Mouse (Mus musculus): ENCODE results near the gene Cenpb.

Gene Cenpb

DNA sequence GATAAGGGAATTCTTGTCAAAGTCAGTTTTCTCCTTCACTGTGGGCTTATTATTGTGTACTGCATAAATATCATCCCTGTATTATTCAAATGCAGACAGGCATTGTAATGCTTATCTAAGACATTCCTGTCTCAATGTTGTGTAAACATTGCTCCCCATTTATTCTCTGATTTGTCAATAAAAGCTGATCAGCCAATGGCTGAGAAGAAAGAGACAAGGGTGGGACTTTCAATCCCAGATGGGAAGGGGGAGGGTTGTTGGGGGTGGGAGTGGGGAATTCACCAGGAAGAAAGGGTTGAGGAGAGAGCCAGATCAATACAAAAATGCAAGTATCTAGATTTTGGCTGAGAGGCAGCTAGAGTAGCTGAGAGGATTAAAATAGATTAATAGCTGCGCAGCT lies 11.0 kb downstream of the Cenpb start:
- in situ Hi-C loops (cut with MboI; ENCODE audit: low sequenced_read_pairs): no loop called here

DNA sequence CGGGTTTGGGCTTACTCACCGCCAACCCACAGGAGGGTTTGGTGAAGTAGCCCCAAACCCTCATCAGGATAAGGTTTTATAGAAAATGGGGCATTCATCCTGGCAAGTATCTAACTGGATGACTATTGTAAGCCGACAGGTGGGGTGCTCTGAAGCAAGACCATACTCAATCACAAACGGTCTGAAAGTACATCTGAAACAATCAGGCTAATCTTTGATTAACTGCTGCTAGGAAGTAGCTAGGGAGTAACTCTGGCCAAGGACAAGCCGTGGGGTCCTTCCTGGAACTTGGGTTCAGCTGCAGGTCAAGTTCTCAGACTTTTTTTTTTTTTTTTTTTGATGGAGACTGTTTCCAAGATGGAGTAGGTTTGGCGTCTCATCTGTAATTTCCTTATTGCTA lies 11.9 kb downstream of the Cenpb start:
- in situ Hi-C loops (cut with MboI; ENCODE audit: low sequenced_read_pairs): no loop called here

DNA sequence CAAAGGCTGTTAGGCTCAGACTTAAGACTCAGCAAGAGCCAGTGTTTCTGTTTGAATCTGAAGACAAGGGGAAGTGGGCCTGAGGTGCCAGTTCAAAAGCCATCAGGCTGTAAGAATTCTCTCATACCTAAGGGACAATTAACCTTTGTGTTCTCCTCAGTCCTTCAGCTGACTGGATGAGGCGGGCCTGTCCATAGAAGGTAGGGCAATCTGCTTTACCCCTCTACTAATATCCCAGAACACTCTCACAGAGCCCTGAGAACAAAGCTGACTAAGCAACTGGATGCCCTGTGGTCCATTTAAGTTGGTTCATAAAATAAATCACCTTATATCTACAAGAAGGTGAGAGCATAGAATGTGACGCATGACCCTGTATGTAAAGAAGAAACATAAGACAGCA lies 13.7 kb downstream of the Cenpb start:
- in situ Hi-C loops (cut with MboI; ENCODE audit: low sequenced_read_pairs): no loop called here

DNA sequence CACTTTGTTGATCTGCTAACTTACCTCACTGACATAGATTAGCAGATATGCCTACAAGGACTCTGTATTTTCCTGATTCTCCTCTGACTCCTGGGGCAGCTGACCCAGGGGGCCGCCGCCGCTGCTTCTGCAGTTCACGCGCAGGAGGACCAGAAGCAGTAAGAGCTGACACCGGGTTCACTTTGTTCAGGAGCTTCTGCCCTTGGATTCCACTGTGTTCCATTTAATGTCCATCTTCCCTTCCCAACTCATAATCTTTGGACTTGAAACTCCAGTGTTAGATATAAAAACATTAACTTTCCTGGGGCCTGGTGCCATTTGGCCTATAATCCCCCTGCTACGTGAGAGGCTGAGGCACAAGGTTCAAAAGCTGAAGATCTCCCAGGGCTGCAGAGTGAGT lies 15.9 kb downstream of the Cenpb start:
- in situ Hi-C loops (cut with MboI; ENCODE audit: low sequenced_read_pairs): no loop called here

DNA sequence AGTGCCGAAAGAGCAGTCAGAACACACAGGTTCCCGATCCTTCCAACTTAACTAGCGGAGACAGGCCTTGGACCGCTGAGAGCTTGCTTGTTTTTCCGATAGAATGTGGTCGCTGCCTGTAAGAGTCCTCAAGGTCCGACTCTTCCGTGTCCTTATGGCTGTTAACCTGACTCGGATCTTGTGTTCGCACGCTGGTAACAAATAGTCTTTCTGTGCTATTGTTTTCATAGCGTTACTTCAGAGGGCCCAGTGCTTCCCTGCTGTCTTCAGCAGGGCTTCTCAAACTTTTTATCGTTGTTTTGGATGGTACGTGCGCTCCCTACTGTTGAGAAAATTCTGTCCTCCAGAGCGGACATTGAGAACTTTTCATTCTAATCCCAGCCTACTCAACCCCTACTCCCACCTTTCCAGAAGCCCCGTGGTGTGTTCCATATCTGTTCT lies 19.2 kb downstream of the Cenpb start:
- in situ Hi-C loops (cut with MboI; ENCODE audit: low sequenced_read_pairs): no loop called here

DNA sequence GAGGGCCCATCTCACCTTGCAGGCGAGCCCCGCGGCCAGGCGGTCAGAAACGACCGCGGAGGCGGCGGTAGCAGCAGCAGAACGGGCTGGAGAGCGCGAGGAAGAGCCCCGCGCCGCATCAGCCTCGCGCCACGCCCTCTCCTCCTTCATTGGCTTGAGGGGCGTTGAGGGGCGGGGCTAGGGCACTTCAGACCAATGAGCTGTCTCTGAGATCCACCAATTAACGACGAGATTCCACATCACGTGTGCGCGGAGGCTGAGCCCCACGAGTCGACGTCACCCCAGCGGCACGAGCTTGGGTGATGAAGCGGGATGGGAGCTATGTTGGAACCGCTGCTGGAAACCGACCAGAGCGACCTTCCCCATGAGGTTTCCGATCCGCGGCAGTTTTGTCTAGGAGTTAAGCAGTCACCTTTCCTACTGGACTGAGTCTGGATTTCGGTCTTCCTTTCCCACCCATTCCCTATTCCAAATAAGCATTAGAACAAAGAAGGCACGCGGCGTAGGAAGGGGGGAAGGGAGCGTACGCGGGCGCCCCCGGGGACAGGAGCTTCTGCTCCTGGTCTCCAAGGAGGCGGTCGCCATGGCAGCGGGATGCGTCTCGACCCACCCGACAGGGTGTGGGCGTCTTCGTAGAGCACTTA lies 19.8 kb downstream of the Cenpb start, which contains the start of gene 1700037H04Rik:
TSS of gene 1700037H04Rik (minus strand) at position 144 of the 644 bp plus-strand sequence.
- in situ Hi-C loops (cut with MboI; ENCODE audit: low sequenced_read_pairs): no loop called here

DNA sequence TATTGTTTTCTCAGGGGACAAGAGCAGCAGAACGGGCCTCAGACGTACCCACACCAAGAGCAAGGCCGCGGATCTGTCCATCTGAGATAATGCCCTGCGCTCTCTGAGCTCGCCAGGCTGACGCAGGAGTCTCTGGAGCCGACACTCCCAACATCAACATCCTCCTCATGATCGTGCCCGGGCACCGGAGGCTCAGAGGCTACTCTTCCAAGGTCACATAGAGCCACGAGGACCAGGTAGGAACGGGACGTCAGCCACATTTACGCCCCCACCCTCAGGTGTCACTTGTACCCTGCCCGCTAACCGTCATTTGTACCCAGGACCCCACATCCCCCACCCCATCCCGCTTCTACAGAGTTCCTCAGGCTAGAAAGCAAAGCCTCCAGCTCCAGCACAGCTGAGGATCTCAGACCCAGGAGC lies 20.4 kb downstream of the Cenpb start:
- in situ Hi-C loops (cut with MboI; ENCODE audit: low sequenced_read_pairs): no loop called here

DNA sequence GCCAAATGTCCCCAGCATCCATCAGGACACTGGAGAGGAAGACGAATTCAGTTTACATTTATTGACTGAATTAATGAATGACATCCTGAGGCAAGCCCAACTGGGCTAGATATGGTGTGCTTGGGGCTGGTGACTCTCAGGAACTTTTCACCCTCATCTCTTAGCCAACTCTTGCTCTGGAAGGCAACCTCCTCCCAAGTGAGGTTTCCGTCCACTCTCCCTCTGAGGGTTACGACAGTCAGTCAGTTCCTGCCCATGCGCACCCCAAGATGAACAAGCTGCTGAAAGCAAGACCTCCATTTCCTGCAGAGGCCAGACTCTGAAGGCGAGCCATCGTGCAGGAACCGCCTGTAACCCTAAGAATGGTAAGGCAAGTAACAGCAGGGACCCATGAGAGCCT lies 22.9 kb downstream of the Cenpb start:
- in situ Hi-C loops (cut with MboI; ENCODE audit: low sequenced_read_pairs): no loop called here

DNA sequence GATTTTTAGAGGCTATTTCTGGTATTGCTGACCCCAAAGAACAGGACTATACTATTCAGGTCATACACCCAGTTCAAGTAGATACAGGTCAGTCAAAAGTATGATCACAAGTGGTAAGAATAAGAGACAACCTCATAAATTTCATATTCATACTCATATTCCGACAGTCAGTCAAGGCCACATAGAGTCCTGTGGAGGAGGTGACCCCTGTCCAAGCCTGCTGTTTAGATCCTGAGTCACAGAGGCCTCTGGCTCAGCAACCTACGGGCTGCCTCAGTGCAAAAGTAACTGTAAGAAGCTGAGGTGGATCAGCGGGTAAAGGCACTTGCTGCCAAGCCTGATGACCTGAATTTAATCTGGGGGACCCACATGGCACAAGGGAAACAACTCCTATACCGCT lies 25.8 kb downstream of the Cenpb start:
- in situ Hi-C loops (cut with MboI; ENCODE audit: low sequenced_read_pairs): no loop called here

DNA sequence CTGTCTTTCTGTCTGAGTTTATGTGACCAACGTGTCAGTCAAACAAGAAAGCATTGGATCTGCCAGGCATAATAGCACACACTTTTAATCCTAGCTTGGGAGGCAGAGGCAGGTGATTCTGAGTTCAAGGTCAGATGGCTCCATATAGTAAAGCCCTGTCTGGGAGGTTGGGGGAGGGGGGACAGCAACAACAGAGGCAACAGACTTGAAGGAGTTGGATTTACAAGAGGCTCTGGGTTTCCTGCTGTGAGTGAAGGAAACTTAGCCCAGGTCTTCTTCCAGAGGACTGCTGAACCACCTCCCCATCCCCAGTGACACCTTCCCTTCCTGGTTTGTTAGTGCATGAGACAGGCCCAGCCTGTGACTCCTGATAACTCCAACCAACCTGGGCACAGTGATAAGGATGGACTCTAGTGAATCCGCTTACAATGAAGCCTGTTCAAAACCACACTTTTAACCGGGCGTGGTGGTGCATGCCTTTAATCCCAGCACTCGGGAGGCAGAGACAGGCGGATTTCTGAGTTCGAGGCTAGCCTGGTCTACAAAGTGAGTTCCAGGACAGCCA lies 27.6 kb downstream of the Cenpb start:
- in situ Hi-C loops (cut with MboI; ENCODE audit: low sequenced_read_pairs): no loop called here

DNA sequence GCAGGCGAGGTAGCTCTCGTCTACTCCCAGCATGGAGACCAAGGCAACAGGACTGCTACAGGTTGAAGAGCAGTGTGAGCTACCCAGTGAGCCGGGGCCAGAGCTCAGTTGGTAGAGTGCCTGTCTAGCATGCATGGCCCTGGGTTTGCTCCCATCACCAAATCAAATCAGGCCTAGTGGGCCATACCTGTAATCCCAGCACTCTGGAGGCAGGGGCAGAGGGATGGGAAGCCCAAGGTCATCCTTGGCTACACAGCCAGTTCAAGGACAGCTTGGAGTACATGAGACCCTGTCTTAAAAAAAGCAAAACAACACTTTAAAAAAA lies 30.7 kb downstream of the Cenpb start:
- in situ Hi-C loops (cut with MboI; ENCODE audit: low sequenced_read_pairs): no loop called here

DNA sequence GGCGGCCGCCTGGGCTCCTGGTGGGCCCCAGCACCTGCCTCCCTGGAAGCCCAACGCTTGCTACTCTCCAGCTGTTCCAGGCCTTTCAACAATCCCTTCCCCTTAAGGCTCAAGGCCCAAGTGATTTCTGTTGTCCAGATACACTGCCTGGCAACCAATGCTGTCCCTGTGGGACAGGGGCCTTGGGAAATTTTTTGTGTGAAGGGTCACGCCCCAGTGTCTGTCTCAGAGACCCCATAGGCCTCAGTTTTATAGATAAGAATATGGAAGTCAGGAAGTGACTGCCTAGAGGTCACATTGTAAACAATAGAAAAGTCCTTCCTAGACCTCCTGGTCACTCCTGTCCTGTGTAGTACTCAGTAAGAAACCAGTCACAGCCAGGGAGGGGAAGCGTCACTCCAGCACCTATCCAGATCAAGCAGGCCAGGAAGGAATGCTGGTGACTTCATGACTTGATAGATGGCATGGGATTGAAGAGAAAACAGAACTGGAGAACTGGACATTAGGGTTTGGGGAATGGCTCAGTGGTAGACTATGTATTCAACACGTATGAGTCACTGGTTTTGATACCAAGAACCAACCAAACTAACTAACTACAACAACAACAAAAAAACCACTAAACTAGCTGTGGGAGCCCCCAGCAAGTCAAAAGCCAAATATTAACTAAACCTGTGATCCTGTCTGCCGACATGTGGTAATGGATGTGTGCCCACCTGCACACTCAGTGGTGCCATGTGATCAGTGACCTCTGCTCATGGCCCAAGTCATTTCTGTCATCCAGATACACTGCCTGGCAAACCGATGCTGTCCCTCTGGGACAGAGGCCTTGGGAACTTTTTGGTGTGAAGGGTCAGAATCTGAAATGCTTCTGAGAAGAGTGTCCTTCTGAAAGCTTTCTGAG lies 31.3 kb downstream of the Cenpb start:
- in situ Hi-C loops (cut with MboI; ENCODE audit: low sequenced_read_pairs): no loop called here

DNA sequence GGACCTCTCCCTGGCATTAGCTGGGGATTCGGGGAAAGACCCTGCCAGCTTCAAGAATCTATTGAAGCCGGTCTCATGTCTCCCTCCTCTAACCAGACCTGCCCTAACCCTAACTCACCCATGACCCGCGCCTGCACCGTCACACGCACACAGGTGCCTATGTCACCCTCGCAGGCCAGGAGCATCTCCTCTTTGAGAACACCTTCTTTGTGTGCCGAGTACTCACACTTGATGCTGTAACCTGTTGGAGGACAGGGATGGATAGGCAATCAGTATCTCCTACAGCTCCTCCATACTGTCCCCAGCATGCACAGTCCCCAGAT lies 32.9 kb downstream of the Cenpb start:
- in situ Hi-C loops (cut with MboI; ENCODE audit: low sequenced_read_pairs): no loop called here

DNA sequence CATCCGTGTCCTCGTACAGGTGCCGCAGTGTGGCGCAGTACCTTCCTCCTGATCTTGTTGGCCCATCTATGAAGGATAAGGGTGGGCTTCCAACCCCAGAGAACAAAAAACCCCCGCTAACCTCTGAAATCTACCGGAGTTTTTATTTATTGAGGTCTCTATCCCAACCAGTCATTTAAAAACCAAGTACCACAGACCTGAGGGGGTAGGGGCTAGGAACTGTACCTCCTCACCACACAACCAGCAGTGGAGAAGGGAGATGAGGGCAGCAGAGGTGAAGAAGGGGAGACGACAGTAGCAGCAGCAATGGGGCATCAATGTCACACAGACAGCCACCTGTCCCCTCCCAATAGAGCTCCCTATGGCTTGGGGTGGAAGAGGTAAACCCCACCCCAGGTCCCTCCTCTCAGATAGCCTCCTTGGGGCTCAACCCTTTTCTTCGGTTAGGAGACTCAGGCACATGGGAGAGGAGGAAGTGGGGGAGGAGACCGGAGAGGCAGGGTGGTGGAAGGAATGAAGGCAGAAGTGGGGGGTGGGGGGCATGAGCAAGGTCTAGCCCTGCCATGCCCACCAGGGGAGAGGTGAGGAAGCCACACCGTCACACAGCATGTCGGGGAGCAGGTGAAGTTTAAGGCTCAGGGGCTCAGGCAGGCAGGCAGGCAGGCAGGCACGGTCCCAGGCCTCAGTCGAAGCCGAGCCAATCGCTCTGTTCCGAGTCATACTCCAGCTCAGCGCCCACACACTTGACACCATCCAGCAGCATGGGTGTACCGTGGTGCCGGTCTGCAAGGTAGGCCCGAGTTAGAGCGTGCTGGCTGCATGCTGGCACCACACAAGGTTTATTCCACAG lies 33.4 kb downstream of the Cenpb start:
- in situ Hi-C loops (cut with MboI; ENCODE audit: low sequenced_read_pairs): no loop called here

DNA sequence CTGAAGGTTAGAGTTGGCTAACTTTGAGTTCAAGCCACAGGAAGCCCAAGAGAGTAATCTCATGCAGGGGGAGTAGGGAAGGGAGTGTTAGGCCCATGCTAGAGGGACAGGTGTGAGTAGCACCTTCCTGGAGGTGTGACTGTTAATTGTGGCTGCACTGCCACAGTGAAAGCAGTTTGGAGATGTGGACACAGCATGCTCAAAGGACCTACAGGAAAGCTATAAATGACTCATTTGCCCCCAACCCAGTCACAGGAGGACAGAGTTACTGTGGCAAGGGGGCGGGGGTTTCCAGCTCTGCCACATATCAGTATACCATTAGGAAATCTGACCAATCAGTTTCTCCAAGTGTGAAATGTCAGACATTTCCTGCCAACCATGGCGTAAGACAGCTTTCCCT lies 34.3 kb downstream of the Cenpb start:
- in situ Hi-C loops (cut with MboI; ENCODE audit: low sequenced_read_pairs): no loop called here

DNA sequence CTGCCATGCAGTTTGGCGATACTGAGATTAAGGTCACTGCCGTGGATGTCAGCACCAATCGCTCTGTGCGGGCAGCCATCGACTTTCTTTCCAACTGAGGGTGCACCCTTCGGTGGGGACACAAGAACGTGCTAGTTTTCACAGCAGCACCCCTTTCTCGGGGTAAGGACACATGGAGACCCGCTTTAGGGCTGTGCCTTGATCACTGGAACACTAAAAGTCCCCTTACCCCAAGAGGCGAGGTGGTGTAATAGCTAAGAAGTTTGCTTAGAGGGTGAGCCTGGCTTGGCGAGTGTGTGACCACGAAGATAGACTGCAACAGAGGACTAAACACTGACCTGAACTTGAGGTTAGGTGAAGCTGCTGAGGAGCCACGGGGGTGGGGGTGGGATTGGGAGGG lies 34.7 kb downstream of the Cenpb start:
- in situ Hi-C loops (cut with MboI; ENCODE audit: low sequenced_read_pairs): no loop called here

DNA sequence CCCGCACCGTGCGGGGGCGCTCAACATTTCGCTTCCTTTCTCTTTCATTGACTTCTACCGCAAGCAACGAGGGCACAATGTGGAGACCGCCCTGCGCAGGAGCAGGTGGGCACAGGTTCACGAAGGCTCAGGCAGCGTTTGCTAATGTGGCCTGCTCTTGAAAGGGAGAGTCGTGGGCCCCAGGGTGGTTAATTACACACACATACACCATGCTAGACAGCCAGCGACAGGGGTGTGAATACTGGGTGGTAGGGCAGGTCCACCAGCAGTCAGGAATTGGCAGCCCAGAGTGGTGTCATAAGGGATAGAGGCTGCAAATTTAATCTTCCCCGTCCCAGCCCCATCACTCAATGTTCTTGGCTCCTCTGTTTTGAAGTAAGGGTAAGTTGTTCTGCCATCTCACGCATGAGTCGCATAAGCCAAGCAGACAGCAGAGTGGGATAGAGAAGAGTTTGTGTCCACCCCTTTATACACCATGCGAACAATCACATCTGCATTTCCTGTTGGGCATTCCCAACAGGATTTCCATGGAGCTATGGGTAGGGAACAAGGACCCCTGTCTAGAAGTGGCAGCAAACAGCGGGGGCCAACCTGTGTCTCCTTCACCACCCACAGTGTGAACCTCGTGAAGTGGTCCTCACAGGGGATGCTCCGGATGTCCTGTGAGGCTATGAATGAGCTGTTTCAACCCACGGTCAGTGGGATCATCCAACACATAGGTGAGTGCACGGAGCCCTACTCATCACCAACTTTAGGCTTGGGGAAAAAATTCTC lies 36.7 kb downstream of the Cenpb start:
- in situ Hi-C loops (cut with MboI; ENCODE audit: low sequenced_read_pairs): no loop called here

DNA sequence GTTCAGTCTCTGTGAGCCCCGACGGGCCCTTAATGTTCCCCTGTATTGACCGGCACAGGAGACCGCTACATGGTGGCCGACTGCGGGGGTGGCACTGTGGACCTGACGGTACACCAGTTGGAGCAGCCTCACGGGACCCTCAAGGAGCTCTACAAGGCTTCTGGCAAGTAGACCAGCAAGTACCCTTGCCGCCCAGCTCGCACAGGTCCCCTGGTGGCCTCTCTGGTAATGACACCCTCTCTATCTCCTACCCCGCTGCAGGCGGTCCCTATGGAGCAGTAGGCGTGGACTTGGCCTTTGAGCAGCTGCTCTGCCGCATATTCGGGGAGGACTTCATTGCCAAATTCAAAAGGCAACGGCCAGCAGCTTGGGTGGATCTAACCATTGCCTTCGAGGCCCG lies 37.3 kb downstream of the Cenpb start:
- in situ Hi-C loops (cut with MboI; ENCODE audit: low sequenced_read_pairs): no loop called here

DNA sequence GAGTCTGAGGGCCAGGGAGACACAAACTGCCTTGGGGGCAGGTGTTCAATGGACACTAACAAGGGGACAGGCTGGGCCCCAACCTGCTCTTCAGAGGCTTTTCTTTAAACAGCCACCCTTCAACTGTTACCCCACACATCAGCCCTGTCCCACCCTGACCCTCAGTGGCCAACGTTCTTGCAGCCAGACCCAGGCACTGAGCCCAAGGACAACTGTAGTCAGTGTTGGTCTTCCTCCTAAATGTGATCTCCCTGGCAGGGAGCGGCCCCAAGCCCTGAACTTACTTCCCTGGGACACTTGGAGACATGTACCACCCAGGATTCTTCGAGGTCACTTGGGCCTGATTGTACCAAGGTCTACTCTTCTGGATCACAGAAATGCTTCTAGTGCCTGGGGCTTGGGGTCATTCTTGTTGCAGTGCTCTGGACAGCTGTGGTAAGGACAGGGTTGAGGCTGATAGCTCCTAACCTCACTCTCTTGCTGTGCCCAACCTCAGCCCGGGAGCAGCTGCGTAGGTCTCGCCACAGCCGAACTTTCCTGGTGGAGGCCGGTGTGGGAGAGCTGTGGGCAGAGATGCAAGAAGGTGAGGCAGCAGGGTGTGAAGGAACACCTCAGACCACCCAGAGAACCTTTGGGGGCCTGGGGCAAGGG lies 38.4 kb downstream of the Cenpb start:
- in situ Hi-C loops (cut with MboI; ENCODE audit: low sequenced_read_pairs): no loop called here

DNA sequence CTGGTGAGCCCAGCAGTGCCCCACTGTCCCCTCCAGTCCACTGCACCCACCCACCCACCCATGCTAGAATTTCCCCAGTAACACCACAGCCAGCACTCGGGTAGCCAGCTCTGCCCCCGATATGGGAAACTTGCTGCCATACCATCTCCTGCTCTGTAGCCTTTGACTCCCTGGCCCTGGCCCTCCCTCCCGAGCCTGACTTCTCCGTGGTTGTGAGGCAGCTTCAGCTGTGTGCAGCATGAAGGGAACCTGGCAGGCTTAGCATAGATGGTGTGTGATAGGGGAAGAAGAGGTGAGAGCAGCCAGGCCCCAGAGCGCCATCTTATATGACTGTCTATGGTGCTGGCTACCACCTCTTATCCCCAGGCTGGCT lies 39.3 kb downstream of the Cenpb start:
- in situ Hi-C loops (cut with MboI; ENCODE audit: low sequenced_read_pairs): no loop called here
